Mouse (Mus musculus) liver, embryonic 14.5 days (tissue): ENCODE measurements around the gene Rnase12. TPM values are rescaled to one million over a fixed set of nuclear protein-coding genes. Genes with fewer than 3 reads are reported as not detected.

ENCODE experiments used
- ATAC-seq: fragments of 200-750 bp; cut with Nextera tagmentation; 2 replicates; pipeline ENCODE4 v1.8.0; 2017; ENCODE audit warnings: moderate number of reproducible peaks, mild to moderate bottlenecking, moderate library complexity; ENCODE audit not compliant: insufficient read depth
- DNase-seq, 3 experiments: peaks; one replicate each; pipeline ENCODE4 v3.0.0-alpha.2; 2012 to 2013; ENCODE audit warnings: low read depth in 3 of 3, low spot score in 3 of 3
- H3K27ac ChIP-seq: fragments of 300-500 bp; sonication (generic); 2 replicates; pipeline ENCODE4 v1.5.1; 2014; ENCODE audit warnings: moderate library complexity, mild to moderate bottlenecking, control low read depth, inconsistent platforms
- H3K27me3 ChIP-seq: fragments of 300-500 bp; sonication (generic); 2 replicates; pipeline ENCODE4 v1.6.1; 2014; ENCODE audit warnings: mild to moderate bottlenecking, low read length, moderate library complexity; ENCODE audit not compliant: control insufficient read depth, insufficient read depth
- H3K36me3 ChIP-seq: fragments of 300-500 bp; sonication (generic); replicated peaks from 2 replicates; pipeline ENCODE4 v1.6.1; 2014; ENCODE audit warnings: low read depth; ENCODE audit not compliant: control insufficient read depth, insufficient read depth
- H3K4me1 ChIP-seq, 2 experiments: fragments of 200-500 bp in 1 of 2; fragments of 300-500 bp in 1 of 2; sonication (generic) in 1 of 2; replicated peaks; 2 replicates each; pipeline ENCODE4 v1.6.1; 2012 to 2014; ENCODE audit warnings: antibody characterized with exemption in 1 of 2, inconsistent platforms in 1 of 2, low read length in 1 of 2; ENCODE audit not compliant: control insufficient read depth in 2 of 2, insufficient read depth in 2 of 2
- H3K4me2 ChIP-seq: fragments of 300-500 bp; sonication (generic); 2 replicates; pipeline ENCODE4 v1.6.1; 2014; ENCODE audit warnings: low read depth, mild to moderate bottlenecking, control low read depth, moderate library complexity
- H3K4me3 ChIP-seq, 2 experiments: fragments of 200-500 bp in 1 of 2; fragments of 300-500 bp in 1 of 2; sonication (generic) in 1 of 2; 2 replicates each; pipeline ENCODE4 v1.5.1; 2012 to 2014; ENCODE audit warnings: low read depth in 2 of 2, low read length in 2 of 2, mild to moderate bottlenecking in 2 of 2, control low read depth in 1 of 2, inconsistent platforms in 1 of 2, moderate library complexity in 1 of 2; ENCODE audit not compliant: insufficient read depth in 1 of 2
- H3K9ac ChIP-seq: fragments of 300-500 bp; sonication (generic); replicated peaks from 2 replicates; pipeline ENCODE4 v1.6.1; 2014; ENCODE audit warnings: mild to moderate bottlenecking, control low read depth, moderate library complexity
- H3K9me3 ChIP-seq: fragments of 300-500 bp; sonication (generic); 2 replicates; pipeline ENCODE4 v1.6.1; 2016; ENCODE audit warnings: low read length, mixed read lengths; ENCODE audit not compliant: control insufficient read depth
- CTCF ChIP-seq: IDR thresholded peaks from 2 replicates; pipeline ENCODE4 v1.5.1; 2016; ENCODE audit warnings: antibody characterized with exemption, low read depth, control low read depth
- EP300 ChIP-seq: IDR thresholded peaks from 2 replicates; pipeline ENCODE4 v1.6.1; 2016; ENCODE audit warnings: antibody characterized with exemption, low read depth
- WGBS: fragments of 180-500 bp; shearing (Covaris S2); extraction: QIAGEN DNeasy Blood & Tissue Kit; methylation state at CpG from one replicate; pipeline ENCODE4 v1.1.7; 2014; ENCODE audit not compliant: insufficient replicate concordance; 5-methylcytosine and 5-hydroxymethylcytosine counted together
- polyA plus RNA-seq, 2 experiments: library from polyadenylated mRNA; depleted of rRNA in 1 of 2; stranded (reverse) in 1 of 2; unstranded in 1 of 2; fragments of >200 nt; fragmentation: Nextera tagmentation in 1 of 2; extraction: Ambion mirVana in 1 of 2; gene quantifications; 2 replicates each; pipeline versions ENCODE4 v1.2.1 to v1.2.3; 2012 to 2014

Gene Rnase12
- polyA plus RNA-seq, 2 experiments, result 0.95 to 1.8 TPM

GRCm38 (mm10) chr14:51053176-51053575, 4.3 kb downstream of the Rnase12 start:
- no peak overlapping the region for H3K9ac ChIP-seq
- no peak for TF ChIP-seq CTCF
- no peak overlapping the region for H3K4me3 ChIP-seq
- WGBS, result 60% methylated on average over 5 of the region's 5 CpGs
- H3K9me3 ChIP-seq, result no peaks in the 10 kb centered on the region
- H3K4me1 ChIP-seq, result peaks cover 0 to 10% of the 10 kb centered on the region in 2 experiments; a peak in 3 of 4 replicates
- no peak overlapping the region for H3K27ac ChIP-seq
- no peaks in the 10 kb centered on the region for H3K36me3 ChIP-seq
- no peak for ATAC-seq
- no peak for DNase-seq
- no peaks in the 10 kb centered on the region for H3K27me3 ChIP-seq
- H3K4me2 ChIP-seq, result no peak overlapping the region

- Histone ChIP-seq H3K9me3 (no peaks in the 10 kb centered on the region), H3K9ac (no peak overlapping the region), H3K4me2 (no peak overlapping the region), H3K36me3 (no peaks in the 10 kb centered on the region), H3K4me3 (no peak overlapping the region), H3K27ac (no peak overlapping the region), H3K27me3 (no peaks in the 10 kb centered on the region), H3K4me1 (peaks cover 0 to 5% of the 10 kb centered on the region in 2 experiments; a peak in 2 of 4 replicates)
- TF ChIP-seq CTCF (no peak), EP300 (no peak)
- DNase-seq, result no peak
- no peak for ATAC-seq
- WGBS, result 58% methylated on average over 5 of the region's 5 CpGs
Measured at GRCm38 (mm10) chr14:51051941-51052340, 5.5 kb downstream of the Rnase12 start.

- TF ChIP-seq EP300 (no peak), CTCF (no peak)
- H3K9me3 ChIP-seq, result no peaks in the 10 kb centered on the region
- no peak for ATAC-seq
- H3K9ac ChIP-seq, result no peak within 1 kb of the TSS
- no peak within 1 kb of the TSS for H3K27ac ChIP-seq
- H3K27me3 ChIP-seq, result no peaks in the 10 kb centered on the region
- no peak within 1 kb of the TSS for H3K4me3 ChIP-seq
- no peak within 1 kb of the TSS for H3K4me2 ChIP-seq
- no peaks in the 10 kb centered on the region for H3K36me3 ChIP-seq
- 42% methylated on average over 2 of the region's 2 CpGs for WGBS
- no peak for DNase-seq
- H3K4me1 ChIP-seq, result peaks cover 0 to 5% of the 10 kb centered on the region in 2 experiments; a peak in 2 of 4 replicates
Measured at GRCm38 (mm10) chr14:51050063-51050462, 7.4 kb downstream of the Rnase12 start, which contains the start of gene Rnase11. TSS of gene Rnase11 (minus strand) at chr14:51050163.

GRCm38 (mm10) chr14:51047846-51048245, 9.6 kb downstream of the Rnase12 start:
- no peak overlapping the region for H3K4me3 ChIP-seq
- WGBS, result 11% methylated on average over 5 of the region's 5 CpGs
- H3K4me2 ChIP-seq, result no peak overlapping the region
- H3K27me3 ChIP-seq, result no peaks in the 10 kb centered on the region
- DNase-seq (no peak), ATAC-seq (no peak)
- TF ChIP-seq EP300 (no peak), CTCF (no peak)
- H3K4me1 ChIP-seq, result no peaks in the 10 kb centered on the region
- no peak overlapping the region for H3K27ac ChIP-seq
- no peaks in the 10 kb centered on the region for H3K9me3 ChIP-seq
- no peak overlapping the region for H3K9ac ChIP-seq
- no peaks in the 10 kb centered on the region for H3K36me3 ChIP-seq

- Histone ChIP-seq H3K9me3 (no peaks in the 10 kb centered on the region), H3K27me3 (no peaks in the 10 kb centered on the region), H3K27ac (no peak within 1 kb of the TSS), H3K9ac (no peak within 1 kb of the TSS), H3K4me3 (no peak within 1 kb of the TSS), H3K36me3 (no peaks in the 10 kb centered on the region), H3K4me2 (no peak within 1 kb of the TSS), H3K4me1 (peaks cover 0 to 1% of the 10 kb centered on the region in 2 experiments; a peak in 1 of 4 replicates)
- WGBS, result 71% methylated on average over 6 of the region's 6 CpGs
- ATAC-seq, result no peak
- TF ChIP-seq CTCF (no peak), EP300 (no peak)
- DNase-seq, result no peak
Measured at GRCm38 (mm10) chr14:51041769-51042168, 15.7 kb downstream of the Rnase12 start, which contains the start of gene Rnase9. TSS of gene Rnase9 (minus strand) at chr14:51041869.
